Mouse (Mus musculus): Measurements from ENCODE around the gene Wwc2.

Wwc2 gene

GRCm38 (mm10) chr8:47936386-47936785, 54.3 kb downstream of the Wwc2 start:
- DNase-seq = no peak

- no peak for DNase-seq
Measured at GRCm38 (mm10) chr8:47935461-47935860, 55.3 kb downstream of the Wwc2 start.

- DNase-seq = no peak
Measured at GRCm38 (mm10) chr8:47933087-47933486, 57.6 kb downstream of the Wwc2 start.

GRCm38 (mm10) chr8:47932028-47932790, 58.5 kb downstream of the Wwc2 start:
- no peak for DNase-seq

- no peak for DNase-seq
Measured at GRCm38 (mm10) chr8:47931371-47931770, 59.4 kb downstream of the Wwc2 start.

GRCm38 (mm10) chr8:47929615-47930014, 61.1 kb downstream of the Wwc2 start:
- DNase-seq = no peak

- DNase-seq = no peak
Measured at GRCm38 (mm10) chr8:47928604-47929185, 62.0 kb downstream of the Wwc2 start.

GRCm38 (mm10) chr8:47924921-47925320, 65.8 kb downstream of the Wwc2 start:
- DNase-seq = no peak

- DNase-seq = no peak
Measured at GRCm38 (mm10) chr8:47922816-47923215, 67.9 kb downstream of the Wwc2 start.

- DNase-seq = no peak
Measured at GRCm38 (mm10) chr8:47922011-47922410, 68.7 kb downstream of the Wwc2 start.

- no peak for DNase-seq
Measured at GRCm38 (mm10) chr8:47920575-47921144, 70.1 kb downstream of the Wwc2 start.

GRCm38 (mm10) chr8:47917060-47918035, 73.4 kb downstream of the Wwc2 start:
- no peak for DNase-seq

- no peak for DNase-seq
Measured at GRCm38 (mm10) chr8:47915521-47915920, 75.2 kb downstream of the Wwc2 start.

- DNase-seq = no peak
Measured at GRCm38 (mm10) chr8:47914946-47915345, 75.8 kb downstream of the Wwc2 start.

GRCm38 (mm10) chr8:47914161-47914560, 76.6 kb downstream of the Wwc2 start:
- no peak for DNase-seq

GRCm38 (mm10) chr8:47913621-47914020, 77.1 kb downstream of the Wwc2 start:
- DNase-seq = no peak

- no peak for DNase-seq
Measured at GRCm38 (mm10) chr8:47909681-47910080, 81.0 kb downstream of the Wwc2 start.

GRCm38 (mm10) chr8:47907056-47907455, 83.7 kb downstream of the Wwc2 start:
- no peak for DNase-seq

- DNase-seq = no peak
Measured at GRCm38 (mm10) chr8:47906142-47906541, 84.6 kb downstream of the Wwc2 start.

GRCm38 (mm10) chr8:47905256-47905655, 85.5 kb downstream of the Wwc2 start:
- no peak for DNase-seq

GRCm38 (mm10) chr8:47904004-47904403, 86.7 kb downstream of the Wwc2 start:
- DNase-seq = no peak

- no peak for DNase-seq
Measured at GRCm38 (mm10) chr8:47902704-47903103, 88.0 kb downstream of the Wwc2 start.

GRCm38 (mm10) chr8:47900361-47900760, 90.4 kb downstream of the Wwc2 start:
- no peak for DNase-seq
